Mouse (Mus musculus) kidney, adult 11 months (tissue): ENCODE results near the gene Pou2f2.
"Not testable (repeated sequence)": the region's sequence is repeated elsewhere in the genome, so short reads cannot be mapped to it uniquely, and the experiment has no call there.

Source experiments
- DNase-seq: peaks from one replicate; pipeline ENCODE4 v3.0.0; 2022

The Pou2f2 gene

DNA sequence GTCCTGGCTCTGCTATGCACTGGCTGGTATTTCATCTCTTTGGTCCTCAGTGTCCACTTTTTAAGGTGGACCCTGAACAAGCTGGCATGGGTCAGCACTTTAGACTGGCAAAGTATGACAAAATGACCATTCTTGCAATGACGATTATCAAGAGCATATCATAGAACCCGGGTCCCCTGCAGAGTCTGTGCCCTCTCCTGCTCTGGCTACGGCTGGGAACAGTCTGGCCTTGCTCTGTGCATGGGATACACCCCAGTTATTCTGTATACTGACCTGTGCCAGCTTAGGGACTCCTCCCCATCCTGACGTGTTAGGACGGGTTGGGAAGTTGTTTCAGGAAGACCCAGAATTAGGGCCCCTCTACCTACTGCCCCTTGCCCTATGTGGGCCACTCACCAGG, 121.6 kb downstream of the Pou2f2 start:
- no peak for DNase-seq

DNA sequence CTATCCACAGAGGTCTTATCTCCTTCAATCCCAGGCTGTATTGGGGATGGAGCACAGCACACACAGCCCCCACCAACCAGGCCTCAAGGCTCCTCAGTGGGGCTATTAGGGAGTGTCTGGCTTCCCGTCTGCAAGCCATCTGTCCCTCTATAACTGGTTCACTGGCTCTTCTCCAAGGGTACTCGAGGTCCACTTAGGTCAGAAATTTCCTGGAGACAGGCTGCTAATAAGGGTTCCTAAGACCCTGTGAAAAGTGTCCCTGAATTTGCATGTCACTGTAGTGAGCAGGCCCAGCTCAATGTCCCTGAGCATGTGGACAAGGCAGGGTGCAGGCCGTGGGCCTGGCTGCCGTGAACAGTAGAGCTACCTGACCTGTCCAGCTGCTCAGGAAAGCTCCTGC, 122.6 kb downstream of the Pou2f2 start:
- DNase-seq, result no peak

- DNase-seq, result no peak
Measured at GRCm38 (mm10) chr7:25052587-25052986, 126.9 kb downstream of the Pou2f2 start.

DNA sequence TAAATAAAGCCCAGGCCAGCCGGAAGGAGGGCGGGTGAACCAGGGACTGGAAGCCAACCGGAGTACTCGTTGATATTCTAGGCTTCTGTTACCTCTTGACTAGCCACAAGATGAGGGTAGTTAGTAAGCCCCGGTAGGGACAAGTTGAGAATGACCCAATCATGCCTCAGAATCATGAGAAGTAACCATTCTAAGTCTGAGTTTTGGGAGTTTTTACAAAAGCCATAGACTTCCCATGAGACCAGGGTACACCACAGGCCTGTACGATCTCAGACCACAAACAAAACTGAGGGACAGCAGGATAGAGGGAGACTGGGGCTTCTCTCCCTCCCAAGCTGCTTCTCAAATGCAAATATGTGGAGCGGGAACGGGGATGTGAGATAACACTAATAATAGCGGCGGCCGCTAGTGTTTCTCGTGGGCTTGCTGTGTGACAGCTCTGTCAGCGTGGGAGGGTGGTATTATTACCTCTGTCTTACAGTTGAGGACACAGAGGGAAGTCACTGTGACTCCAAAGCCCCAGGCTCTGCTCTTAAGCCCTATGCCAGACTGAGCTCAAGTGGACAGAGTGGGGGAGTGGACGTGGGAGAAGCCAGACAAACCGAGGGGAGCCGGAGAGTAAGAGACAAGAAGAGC, 130.1 kb downstream of the Pou2f2 start:
- no peak for DNase-seq

DNA sequence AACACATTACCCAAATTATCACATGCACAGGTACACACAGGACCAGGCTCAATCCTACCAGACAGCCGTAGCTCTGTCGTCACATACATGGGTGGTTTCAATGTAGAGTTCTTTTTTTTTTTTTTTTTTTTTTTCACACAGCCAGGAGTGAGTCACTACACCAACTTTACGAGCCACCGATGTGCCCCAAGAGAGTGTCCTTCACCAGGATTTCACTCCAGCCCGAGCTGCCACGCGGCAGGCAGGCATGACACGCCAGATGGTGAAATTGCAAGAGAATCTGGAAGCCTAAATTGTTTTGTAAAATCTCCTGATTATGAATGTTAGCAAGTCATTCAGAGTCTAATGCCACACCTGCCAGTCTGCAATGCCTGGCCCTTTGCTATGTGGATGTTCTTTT, 132.2 kb downstream of the Pou2f2 start:
- DNase-seq, result no peak

DNA sequence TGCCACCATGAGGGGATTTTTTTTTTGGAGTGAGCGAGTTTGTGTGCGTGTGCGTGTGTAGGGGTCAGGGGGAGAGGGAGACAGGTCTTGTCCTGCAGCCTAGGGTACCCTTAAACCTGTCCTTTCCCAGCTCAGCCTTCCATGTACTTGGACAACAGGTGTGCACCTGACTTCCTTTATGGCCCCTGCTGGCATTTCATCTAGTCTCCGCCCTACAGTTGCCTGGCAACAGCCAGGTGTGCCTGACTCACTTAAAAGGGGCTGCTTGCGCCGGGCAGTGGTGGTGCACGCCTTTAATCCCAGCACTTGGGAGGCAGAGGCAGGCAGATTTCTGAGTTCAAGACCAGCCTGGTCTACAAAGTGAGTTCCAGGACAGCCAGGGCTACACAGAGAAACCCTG, 134.9 kb downstream of the Pou2f2 start:
- not testable (repeated sequence) for DNase-seq

DNA sequence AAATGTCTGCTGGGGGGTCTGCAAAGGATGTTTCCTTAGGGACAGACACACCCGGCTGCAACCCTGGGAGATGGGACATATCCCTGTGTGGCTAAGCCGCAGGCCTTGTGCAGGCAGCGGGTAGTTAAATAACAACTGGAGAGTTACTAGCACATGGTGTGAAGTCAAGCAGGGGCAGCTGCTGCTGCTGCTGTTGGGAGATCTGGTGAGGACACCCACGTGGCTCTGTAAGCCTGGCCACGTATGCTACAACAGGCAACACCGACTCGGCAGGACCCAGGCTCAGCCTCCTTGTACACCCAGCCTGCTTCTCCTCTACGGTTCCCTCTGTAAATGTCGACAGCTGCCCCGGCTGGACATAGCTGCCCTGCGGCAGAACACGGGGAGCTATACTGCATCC, 137.6 kb downstream of the Pou2f2 start:
- DNase-seq, result peak; percentile 40
